Mouse (Mus musculus): ENCODE results near the gene Gsg1.

GRCm38 (mm10) chr6:135204869-135205268 is 49.3 kb downstream of the Gsg1 start:
- TF ChIP-seq CTCF (IDR thresholded peaks at IDR 0.05; ENCODE audit: extremely low read depth, insufficient read length, insufficient replicate concordance, low read depth, low read length) (no peak), POLR2A (IDR thresholded peaks at IDR 0.05; ENCODE audit: low read depth, low read length) (no peak)
